Mouse (Mus musculus) bone marrow, adult 2 months (tissue): Measurements from ENCODE around the gene Snx21.

Experiments used
- CTCF ChIP-seq: fragments of 200-500 bp; IDR thresholded peaks from 2 replicates; pipeline ENCODE4 v1.5.1; 2011; ENCODE audit warnings: low read length, control low read depth; ENCODE audit not compliant: control insufficient read depth, insufficient read depth
- POLR2A ChIP-seq: fragments of 200-500 bp; IDR thresholded peaks from 2 replicates; pipeline ENCODE4 v1.6.1; 2011; ENCODE audit warnings: low read depth, mild to moderate bottlenecking, control low read depth, low read length, borderline replicate concordance; ENCODE audit not compliant: control insufficient read depth

GRCm38 (mm10) chr2:164834531-164834930 lies 48.9 kb downstream of the Snx21 start:
- TF ChIP-seq CTCF: no peak
- no peak for TF ChIP-seq POLR2A
